Mouse (Mus musculus): ENCODE measurements around the gene Treml4. TPM values are rescaled to one million over a fixed set of nuclear protein-coding genes. Genes with fewer than 3 reads are reported as not detected.

Gene Treml4
- 0.22 and 0.59 TPM in 2 replicates for polyA plus RNA-seq (2015; fragmentation: Nextera tagmentation; extraction: Ambion mirVana)

DNA sequence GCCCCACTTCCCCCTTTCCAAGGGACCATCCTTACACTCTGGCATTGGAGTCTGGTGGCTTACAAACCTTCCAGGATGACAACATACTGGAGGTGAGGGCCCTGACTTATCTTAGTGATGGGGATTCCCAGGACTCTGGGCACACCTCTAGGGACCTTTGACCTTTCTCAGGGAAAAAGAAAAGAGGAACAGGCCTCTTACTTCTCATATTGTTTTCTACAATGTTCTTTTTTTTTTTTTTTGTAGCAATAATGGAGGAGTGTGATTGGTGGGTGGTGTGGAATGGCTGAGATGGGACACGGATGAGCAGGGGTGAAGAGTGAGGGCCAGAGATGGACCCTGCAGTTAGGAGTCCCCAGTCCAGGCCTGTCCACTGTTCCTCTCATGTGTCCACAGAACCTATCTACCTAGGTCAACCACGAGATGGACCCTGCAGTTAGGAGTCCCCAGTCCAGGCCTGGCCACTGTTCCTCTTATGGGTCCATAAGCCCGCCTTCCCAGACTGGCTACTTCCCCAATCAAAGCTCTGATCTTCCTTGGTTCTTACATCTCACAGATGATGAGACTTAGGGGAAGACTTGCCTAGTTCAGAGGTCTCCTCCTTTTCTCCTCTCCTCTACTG lies at the start of gene Treml4:
Gene Treml4 (plus strand): TSS at position 555 of the 622 bp plus-strand sequence.
- H3K4me2 ChIP-seq, result peak within 1 kb of the TSS; percentile 13; the same call in 1 of the 2 replicates
- no peaks in the 10 kb centered on the region for H3K27me3 ChIP-seq (replicated peaks)
- 88% methylated on average over 3 of the region's 3 CpGs for WGBS
- ATAC-seq (ENCODE audit: extremely low read depth, insufficient number of reproducible peaks, low FRiP score, low TSS enrichment), result no peak
- H3K27ac ChIP-seq (replicated peaks), result no peak within 1 kb of the TSS
- no peak within 1 kb of the TSS for H3K4me3 ChIP-seq
- peaks cover 9% of the 10 kb centered on the region; the same call in 1 of the 2 replicates for H3K9me3 ChIP-seq
- no peaks in the 10 kb centered on the region for H3K36me3 ChIP-seq
- no peak within 1 kb of the TSS for H3K9ac ChIP-seq
- no peaks in the 10 kb centered on the region for H3K4me1 ChIP-seq

DNA sequence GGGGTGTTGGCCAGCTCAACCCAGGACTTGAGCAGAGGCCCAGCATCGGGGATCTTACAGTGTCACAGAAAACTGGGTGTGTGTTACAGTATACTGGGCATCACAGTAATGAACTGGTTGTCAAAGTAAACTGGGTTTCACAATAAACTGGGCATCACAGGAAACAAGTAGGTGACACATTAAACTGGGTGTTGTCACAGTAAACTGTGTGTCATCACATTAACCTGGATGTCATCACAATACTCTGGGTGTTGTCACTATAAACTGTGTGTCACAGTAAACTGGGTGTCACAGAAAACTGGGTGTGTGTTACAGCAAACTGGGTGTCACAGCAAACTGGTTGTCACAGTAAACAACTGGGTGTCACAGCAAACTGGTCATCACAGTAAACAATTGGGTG lies 48.7 kb upstream of the Treml4 start:
- no peak for ATAC-seq (ENCODE audit: extremely low read depth, insufficient number of reproducible peaks, low FRiP score, low TSS enrichment)
- Histone ChIP-seq H3K4me3 (no peak overlapping the region), H3K36me3 (no peaks in the 10 kb centered on the region), H3K9ac (no peak overlapping the region), H3K4me1 (no peaks in the 10 kb centered on the region), H3K4me2 (no peak overlapping the region), H3K27ac (replicated peaks) (no peak overlapping the region), H3K27me3 (replicated peaks) (no peaks in the 10 kb centered on the region), H3K9me3 (0 out of 2 replicates have a peak, but pooled peaks cover 4% of the 10 kb centered on the region)
- WGBS, result 77% methylated on average over 1 of the region's 1 CpGs

DNA sequence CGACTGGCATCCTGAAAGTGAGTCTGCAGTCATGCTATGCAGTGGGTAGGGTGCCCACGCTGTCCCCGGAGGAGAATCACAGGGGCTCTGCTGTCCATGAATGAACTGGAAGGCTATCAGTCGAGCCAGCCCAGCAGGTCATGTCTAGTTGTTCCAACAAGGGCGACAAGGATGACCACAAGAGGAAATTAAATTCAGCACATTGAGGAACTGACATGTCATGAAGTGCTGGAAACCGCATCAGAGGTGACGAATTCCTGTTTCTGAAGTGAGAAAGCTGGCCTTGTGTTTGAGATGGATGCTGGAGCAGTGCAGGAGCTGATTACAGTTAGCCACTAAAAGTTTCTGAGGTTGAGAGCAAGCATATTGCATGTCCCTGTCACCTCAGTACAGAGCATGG lies 33.4 kb upstream of the Treml4 start:
- no peak overlapping the region for H3K9ac ChIP-seq
- H3K4me1 ChIP-seq, result no peaks in the 10 kb centered on the region
- no peak for ATAC-seq (ENCODE audit: extremely low read depth, insufficient number of reproducible peaks, low FRiP score, low TSS enrichment)
- H3K27ac ChIP-seq (replicated peaks), result no peak overlapping the region
- 65% methylated on average over 7 of the region's 7 CpGs for WGBS
- H3K4me2 ChIP-seq, result no peak overlapping the region
- no peaks in the 10 kb centered on the region for H3K27me3 ChIP-seq (replicated peaks)
- no peaks in the 10 kb centered on the region for H3K36me3 ChIP-seq
- H3K4me3 ChIP-seq, result no peak overlapping the region
- H3K9me3 ChIP-seq, result no peaks in the 10 kb centered on the region

DNA sequence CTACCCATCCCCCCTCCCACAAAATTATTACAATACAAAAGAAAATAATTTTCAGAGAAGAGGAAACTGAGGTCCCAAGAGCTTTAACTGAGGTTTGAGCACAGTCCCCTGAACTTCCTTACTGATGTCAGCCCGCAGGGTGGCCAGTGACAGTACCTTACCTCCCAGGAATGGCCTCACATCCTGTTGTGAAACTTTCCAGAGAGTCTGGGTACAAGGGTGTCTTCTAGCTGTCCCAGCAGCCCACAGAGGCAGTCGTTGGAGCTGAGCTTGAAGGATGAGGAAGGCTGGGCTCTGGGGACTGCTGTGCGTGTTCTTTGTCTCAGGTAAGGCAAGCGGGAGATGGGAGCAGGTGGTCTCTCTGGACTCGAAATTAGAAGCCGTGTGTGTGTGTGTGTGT lies 31.6 kb upstream of the Treml4 start, which contains the start of gene Trem1:
Gene Trem1 (plus strand): TSS at position 251 of the 400 bp plus-strand sequence.
- ATAC-seq (ENCODE audit: extremely low read depth, insufficient number of reproducible peaks, low FRiP score, low TSS enrichment), result no peak
- H3K4me1 ChIP-seq, result no peaks in the 10 kb centered on the region
- H3K36me3 ChIP-seq, result no peaks in the 10 kb centered on the region
- H3K27ac ChIP-seq (replicated peaks), result no peak within 1 kb of the TSS
- 78% methylated on average over 6 of the region's 6 CpGs for WGBS
- no peaks in the 10 kb centered on the region for H3K9me3 ChIP-seq
- H3K4me3 ChIP-seq, result no peak within 1 kb of the TSS
- no peak within 1 kb of the TSS for H3K9ac ChIP-seq
- H3K4me2 ChIP-seq, result no peak within 1 kb of the TSS
- H3K27me3 ChIP-seq (replicated peaks), result no peaks in the 10 kb centered on the region

DNA sequence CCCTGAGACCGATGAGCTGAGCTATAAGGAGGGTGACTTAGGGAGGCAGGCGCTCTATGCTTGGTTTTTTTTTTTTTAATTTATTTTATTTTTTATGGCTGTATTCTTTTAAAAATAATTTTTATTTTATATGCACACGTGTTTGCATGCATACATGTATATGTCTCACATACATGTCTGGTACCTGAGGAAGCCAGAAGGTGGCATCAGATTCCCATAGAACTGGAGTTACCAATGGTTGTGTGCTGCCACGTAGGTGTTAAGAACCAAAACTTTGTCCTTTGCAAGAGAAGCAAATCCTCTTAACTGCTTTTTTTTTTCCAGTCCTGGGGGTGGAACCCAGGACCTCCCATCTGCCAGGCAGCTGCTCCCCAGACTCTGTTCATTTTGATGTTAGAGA lies 30.3 kb upstream of the Treml4 start:
- no peak for ATAC-seq (ENCODE audit: extremely low read depth, insufficient number of reproducible peaks, low FRiP score, low TSS enrichment)
- H3K4me3 ChIP-seq, result no peak overlapping the region
- no peaks in the 10 kb centered on the region for H3K36me3 ChIP-seq
- no peaks in the 10 kb centered on the region for H3K27me3 ChIP-seq (replicated peaks)
- H3K9me3 ChIP-seq, result no peaks in the 10 kb centered on the region
- H3K9ac ChIP-seq, result no peak overlapping the region
- H3K4me1 ChIP-seq, result no peaks in the 10 kb centered on the region
- WGBS, result 83% methylated on average over 4 of the region's 4 CpGs
- H3K4me2 ChIP-seq, result no peak overlapping the region
- H3K27ac ChIP-seq (replicated peaks), result no peak overlapping the region

DNA sequence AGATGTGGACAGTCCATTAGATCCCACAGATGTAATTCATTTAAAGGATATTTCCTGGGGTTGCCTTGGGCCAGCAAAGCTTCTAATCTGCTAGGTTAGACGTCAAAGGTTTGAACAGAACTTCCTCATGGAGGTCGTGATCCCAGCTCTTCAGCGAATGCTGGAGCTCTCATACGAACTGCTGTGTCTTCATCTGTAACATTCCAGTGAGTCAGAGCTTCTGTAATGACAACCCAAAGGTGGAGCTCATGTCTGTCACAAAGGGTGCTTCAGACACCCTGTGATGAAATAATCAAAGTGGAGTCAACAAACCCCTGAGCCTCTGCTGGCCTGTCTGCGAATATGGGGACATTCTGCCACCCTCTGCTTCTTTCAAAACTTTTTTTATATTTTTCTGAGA lies 29.5 kb upstream of the Treml4 start:
- Histone ChIP-seq H3K36me3 (no peaks in the 10 kb centered on the region), H3K9me3 (no peaks in the 10 kb centered on the region), H3K27ac (replicated peaks) (no peak overlapping the region), H3K4me3 (no peak overlapping the region), H3K9ac (no peak overlapping the region), H3K27me3 (replicated peaks) (no peaks in the 10 kb centered on the region), H3K4me2 (no peak overlapping the region), H3K4me1 (no peaks in the 10 kb centered on the region)
- WGBS, result 67% methylated on average over 5 of the region's 5 CpGs
- ATAC-seq (ENCODE audit: extremely low read depth, insufficient number of reproducible peaks, low FRiP score, low TSS enrichment), result no peak

DNA sequence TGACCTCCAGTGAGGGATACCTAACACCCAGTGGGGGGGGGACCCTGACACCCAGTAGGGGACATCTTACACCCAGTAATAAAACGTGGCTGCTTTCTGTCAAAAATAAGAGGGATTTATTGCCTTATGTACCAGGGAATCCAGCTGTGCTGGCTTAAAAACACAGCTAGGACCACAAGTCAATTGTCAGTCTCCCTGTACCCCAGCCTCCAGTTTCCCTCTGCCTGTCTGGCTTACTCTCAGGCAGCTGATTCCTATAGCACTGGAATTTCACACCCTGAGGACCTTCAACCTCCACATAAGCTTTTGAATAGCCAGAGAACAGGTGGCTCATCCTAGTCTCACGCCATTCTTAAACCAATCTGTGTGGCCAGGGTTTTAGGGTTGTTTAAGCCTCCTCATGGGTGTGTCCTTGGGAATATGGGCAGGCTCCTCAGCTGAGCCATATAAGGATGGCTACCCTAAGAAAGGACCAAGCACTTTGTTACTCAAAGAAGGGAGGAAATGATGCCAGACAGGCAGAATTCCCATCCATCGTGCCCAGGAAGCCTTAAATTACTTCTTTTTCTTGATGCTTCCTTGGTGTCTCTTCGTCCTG lies 28.2 kb upstream of the Treml4 start:
- ATAC-seq (ENCODE audit: extremely low read depth, insufficient number of reproducible peaks, low FRiP score, low TSS enrichment), result no peak
- Histone ChIP-seq H3K4me1 (no peaks in the 10 kb centered on the region), H3K27me3 (replicated peaks) (no peaks in the 10 kb centered on the region), H3K9ac (no peak overlapping the region), H3K36me3 (no peaks in the 10 kb centered on the region), H3K4me2 (no peak overlapping the region), H3K4me3 (no peak overlapping the region), H3K9me3 (no peaks in the 10 kb centered on the region), H3K27ac (replicated peaks) (no peak overlapping the region)
- 37% methylated on average over 4 of the region's 4 CpGs for WGBS

DNA sequence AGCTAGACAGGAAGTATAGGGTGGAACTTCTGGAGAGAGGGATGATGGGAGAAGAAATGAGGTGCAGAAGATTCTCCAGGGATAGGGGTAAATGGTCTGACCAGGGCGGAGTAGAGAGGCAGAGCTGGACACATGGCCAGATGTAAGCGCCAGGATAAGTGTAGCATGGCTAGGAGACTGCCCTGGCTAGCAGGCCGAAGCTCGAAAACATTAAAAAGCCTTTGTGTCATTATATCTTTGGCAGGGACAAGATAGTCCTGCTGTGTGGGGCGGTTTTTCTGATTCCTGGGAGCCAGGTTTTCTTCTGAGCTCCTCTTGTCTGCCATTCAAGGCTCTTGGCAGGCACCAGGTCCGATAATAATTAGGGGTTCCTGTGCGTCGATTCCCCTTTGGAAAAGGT lies 26.5 kb upstream of the Treml4 start:
- Histone ChIP-seq H3K36me3 (no peaks in the 10 kb centered on the region), H3K27me3 (replicated peaks) (no peaks in the 10 kb centered on the region), H3K9ac (no peak overlapping the region), H3K4me3 (no peak overlapping the region), H3K9me3 (no peaks in the 10 kb centered on the region), H3K4me2 (no peak overlapping the region), H3K27ac (replicated peaks) (no peak overlapping the region), H3K4me1 (no peaks in the 10 kb centered on the region)
- 77% methylated on average over 8 of the region's 8 CpGs for WGBS
- no peak for ATAC-seq (ENCODE audit: extremely low read depth, insufficient number of reproducible peaks, low FRiP score, low TSS enrichment)

DNA sequence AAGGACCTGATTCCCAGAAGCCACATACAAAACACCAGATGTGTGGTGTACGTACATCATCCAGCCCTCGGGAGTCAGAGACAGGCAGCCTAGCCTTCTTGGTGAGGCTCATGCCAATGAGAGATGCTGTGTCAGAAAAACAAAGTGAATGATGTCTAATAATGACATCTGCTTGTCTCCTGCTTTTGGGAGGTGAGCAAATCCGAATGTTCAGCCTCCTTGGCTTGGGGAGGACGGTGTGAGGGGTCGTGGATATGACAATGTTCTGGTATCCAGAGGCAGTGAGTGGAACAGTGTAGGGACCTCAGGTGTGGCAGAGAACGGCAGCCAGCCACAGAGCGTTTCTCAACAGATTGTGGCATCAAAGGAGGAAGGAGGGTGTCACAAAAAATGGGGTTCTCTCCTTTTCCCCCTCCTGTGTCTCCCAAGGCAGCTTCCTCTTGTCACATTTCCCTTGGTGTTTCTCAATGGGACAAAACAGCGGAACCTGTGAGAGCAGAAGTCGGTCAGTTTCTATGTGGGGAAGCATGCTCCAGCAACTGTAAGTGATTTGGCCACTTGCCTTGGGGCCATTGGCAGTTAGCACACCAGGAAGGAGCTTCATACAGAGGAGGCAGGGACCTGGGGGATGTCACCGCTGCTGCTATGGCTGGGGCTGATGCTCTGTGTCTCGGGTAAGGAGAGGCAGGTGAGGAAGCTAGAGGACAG lies 16.7 kb upstream of the Treml4 start, which contains the start of gene Trem3:
Gene Trem3 (plus strand): TSS at position 557 of the 708 bp plus-strand sequence.
- H3K36me3 ChIP-seq, result no peaks in the 10 kb centered on the region
- no peak within 1 kb of the TSS for H3K9ac ChIP-seq
- no peak within 1 kb of the TSS for H3K4me3 ChIP-seq
- no peaks in the 10 kb centered on the region for H3K27me3 ChIP-seq (replicated peaks)
- no peaks in the 10 kb centered on the region for H3K9me3 ChIP-seq
- WGBS, result 74% methylated on average over 11 of the region's 11 CpGs
- H3K4me1 ChIP-seq, result no peaks in the 10 kb centered on the region
- no peak within 1 kb of the TSS for H3K4me2 ChIP-seq
- ATAC-seq (ENCODE audit: extremely low read depth, insufficient number of reproducible peaks, low FRiP score, low TSS enrichment), result no peak
- no peak within 1 kb of the TSS for H3K27ac ChIP-seq (replicated peaks)

DNA sequence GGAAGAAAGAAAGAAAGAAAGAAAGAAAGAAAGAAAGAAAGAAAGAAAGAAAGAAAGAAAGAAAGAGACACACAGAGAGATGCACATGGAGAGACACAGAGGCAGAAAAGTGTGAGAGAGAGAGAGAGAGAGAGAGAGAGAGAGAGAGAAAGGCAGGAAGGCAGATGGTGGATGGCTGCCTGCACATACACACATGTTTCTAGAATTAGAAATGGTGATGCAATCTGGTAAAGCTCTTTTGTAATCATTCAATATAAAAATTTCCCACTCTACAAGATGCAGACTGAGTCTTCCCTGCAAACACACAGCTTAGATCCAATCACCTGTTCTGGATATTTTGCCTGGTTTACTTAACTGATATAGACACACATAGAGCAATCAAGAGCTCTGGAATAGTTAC lies 15.1 kb upstream of the Treml4 start:
- no peak overlapping the region for H3K4me3 ChIP-seq
- ATAC-seq (ENCODE audit: extremely low read depth, insufficient number of reproducible peaks, low FRiP score, low TSS enrichment), result no peak
- no peaks in the 10 kb centered on the region for H3K27me3 ChIP-seq (replicated peaks)
- H3K4me1 ChIP-seq, result no peaks in the 10 kb centered on the region
- no peaks in the 10 kb centered on the region for H3K9me3 ChIP-seq
- H3K36me3 ChIP-seq, result no peaks in the 10 kb centered on the region
- H3K9ac ChIP-seq, result no peak overlapping the region
- no peak overlapping the region for H3K4me2 ChIP-seq
- no peak overlapping the region for H3K27ac ChIP-seq (replicated peaks)

DNA sequence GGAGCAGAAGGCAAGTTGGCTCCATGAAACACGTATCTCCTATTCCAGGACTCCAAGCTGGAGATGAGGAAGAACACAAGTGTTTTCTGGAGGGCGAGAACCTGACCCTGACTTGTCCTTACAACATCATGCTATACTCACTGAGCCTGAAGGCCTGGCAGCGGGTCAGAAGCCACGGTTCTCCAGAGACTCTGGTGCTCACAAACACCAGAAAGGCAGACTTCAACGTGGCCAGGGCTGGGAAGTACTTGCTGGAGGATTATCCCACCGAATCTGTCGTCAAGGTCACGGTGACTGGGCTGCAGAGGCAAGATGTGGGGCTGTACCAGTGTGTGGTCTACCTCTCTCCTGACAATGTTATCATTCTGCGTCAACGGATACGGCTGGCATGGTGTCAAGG lies 14.6 kb upstream of the Treml4 start:
- H3K4me1 ChIP-seq, result no peaks in the 10 kb centered on the region
- H3K4me3 ChIP-seq, result no peak overlapping the region
- H3K9ac ChIP-seq, result no peak overlapping the region
- ATAC-seq (ENCODE audit: extremely low read depth, insufficient number of reproducible peaks, low FRiP score, low TSS enrichment), result no peak
- WGBS, result 72% methylated on average over 11 of the region's 11 CpGs
- no peaks in the 10 kb centered on the region for H3K27me3 ChIP-seq (replicated peaks)
- H3K36me3 ChIP-seq, result no peaks in the 10 kb centered on the region
- no peaks in the 10 kb centered on the region for H3K9me3 ChIP-seq
- no peak overlapping the region for H3K4me2 ChIP-seq
- no peak overlapping the region for H3K27ac ChIP-seq (replicated peaks)
